Mouse (Mus musculus): ENCODE measurements at regions not wholly inside any gene's neighbourhood (a gene's known extent, or its start where the extent isn't known, plus 50 kb on each side); places are given as distances from the start of the nearest gene placed in this dataset.

- in situ Hi-C loops (cut with MseI, MboI), result no loop called here
Measured at GRCm38 (mm10) chr14:76714727-76715126, 158.0 kb upstream of the Serp2 start.

- in situ Hi-C loops (cut with MseI, MboI), result no loop called here
Measured at GRCm38 (mm10) chr14:76713946-76714345, 157.3 kb upstream of the Serp2 start.

GRCm38 (mm10) chr14:76708728-76709127, 152.0 kb upstream of the Serp2 start:
- in situ Hi-C loops (cut with MseI, MboI), result no loop called here

GRCm38 (mm10) chr14:76703373-76703764, 146.7 kb upstream of the Serp2 start:
- in situ Hi-C loops (cut with MseI, MboI), result no loop called here

- in situ Hi-C loops (cut with MseI, MboI), result no loop called here
Measured at GRCm38 (mm10) chr14:76702709-76703372, 146.2 kb upstream of the Serp2 start.

- in situ Hi-C loops (cut with MseI, MboI), result no loop called here
Measured at GRCm38 (mm10) chr14:76701911-76702708, 145.4 kb upstream of the Serp2 start.

GRCm38 (mm10) chr14:76701304-76701703, 144.6 kb upstream of the Serp2 start:
- in situ Hi-C loops (cut with MseI, MboI), result no loop called here

GRCm38 (mm10) chr14:76700796-76701195, 144.1 kb upstream of the Serp2 start:
- in situ Hi-C loops (cut with MseI, MboI), result no loop called here

- in situ Hi-C loops (cut with MseI, MboI), result no loop called here
Measured at GRCm38 (mm10) chr14:76700190-76700589, 143.5 kb upstream of the Serp2 start.

GRCm38 (mm10) chr14:76698718-76699402, 142.2 kb upstream of the Serp2 start:
- in situ Hi-C loops (cut with MseI, MboI), result no loop called here

GRCm38 (mm10) chr14:76696729-76697128, 140.0 kb upstream of the Serp2 start:
- in situ Hi-C loops (cut with MseI, MboI), result no loop called here

GRCm38 (mm10) chr14:76695691-76696355, 139.1 kb upstream of the Serp2 start:
- in situ Hi-C loops (cut with MseI, MboI), result no loop called here

GRCm38 (mm10) chr14:76694894-76695293, 138.2 kb upstream of the Serp2 start:
- in situ Hi-C loops (cut with MseI, MboI), result no loop called here

GRCm38 (mm10) chr14:76693351-76694317, 136.9 kb upstream of the Serp2 start:
- in situ Hi-C loops (cut with MseI, MboI), result no loop called here

GRCm38 (mm10) chr14:76687971-76688407, 131.3 kb upstream of the Serp2 start:
- in situ Hi-C loops (cut with MseI, MboI), result no loop called here

GRCm38 (mm10) chr14:76686762-76687453, 130.2 kb upstream of the Serp2 start:
- in situ Hi-C loops (cut with MseI, MboI), result no loop called here

- in situ Hi-C loops (cut with MseI, MboI), result no loop called here
Measured at GRCm38 (mm10) chr14:76685830-76686761, 129.4 kb upstream of the Serp2 start.

GRCm38 (mm10) chr14:76684327-76684726, 127.6 kb upstream of the Serp2 start:
- in situ Hi-C loops (cut with MseI, MboI), result no loop called here

Data from mouse trophoblast stem cell (cell line).